Mouse (Mus musculus) intestine, embryonic 15.5 days (tissue): ENCODE measurements around the gene Scn3b. TPM values are rescaled to one million over a fixed set of nuclear protein-coding genes. Genes with fewer than 3 reads are reported as not detected.

Experiments used
- ATAC-seq: fragments of 200-750 bp; cut with Nextera tagmentation; 2 replicates; pipeline ENCODE4 v1.8.0; 2017; ENCODE audit warnings: moderate TSS enrichment, moderate library complexity
- H3K27ac ChIP-seq: fragments of 300-500 bp; sonication (generic); 2 replicates; pipeline ENCODE4 v1.5.1; 2015; ENCODE audit warnings: mild to moderate bottlenecking, inconsistent platforms
- H3K27me3 ChIP-seq: fragments of 300-500 bp; sonication (generic); replicated peaks from 2 replicates; pipeline ENCODE4 v1.6.1; 2015; ENCODE audit warnings: inconsistent platforms
- H3K36me3 ChIP-seq: fragments of 300-500 bp; sonication (generic); 2 replicates; pipeline ENCODE4 v1.6.1; 2015; ENCODE audit warnings: inconsistent platforms
- H3K4me1 ChIP-seq: fragments of 300-500 bp; sonication (generic); replicated peaks from 2 replicates; pipeline ENCODE4 v1.6.1; 2015; ENCODE audit warnings: inconsistent platforms
- H3K4me2 ChIP-seq: fragments of 300-500 bp; sonication (generic); replicated peaks from 2 replicates; pipeline ENCODE4 v1.6.1; 2015; ENCODE audit warnings: mild to moderate bottlenecking, inconsistent platforms
- H3K4me3 ChIP-seq: fragments of 300-500 bp; sonication (generic); replicated peaks from 2 replicates; pipeline ENCODE4 v1.5.1; 2015; ENCODE audit warnings: inconsistent platforms
- H3K9ac ChIP-seq: fragments of 300-500 bp; sonication (generic); 2 replicates; pipeline ENCODE4 v1.6.1; 2015; ENCODE audit warnings: inconsistent platforms
- H3K9me3 ChIP-seq: fragments of 300-500 bp; sonication (generic); 2 replicates; pipeline ENCODE4 v1.6.1; 2016; ENCODE audit warnings: inconsistent platforms
- WGBS: fragments of 180-500 bp; shearing (Covaris S2); methylation state at CpG from one replicate; pipeline ENCODE4 v1.1.7; 2015; 5-methylcytosine and 5-hydroxymethylcytosine counted together
- polyA plus RNA-seq: library from polyadenylated mRNA; unstranded; fragments of >200 nt; fragmentation: Nextera tagmentation; extraction: Ambion mirVana; gene quantifications from 2 replicates; pipeline ENCODE4 v1.2.1, GENCODE M21; 2015

The Scn3b gene
- polyA plus RNA-seq, 1 experiment from 2014 or later = 6.2 TPM

- Histone ChIP-seq H3K27me3 (no peaks in the 10 kb centered on the region), H3K4me3 (no peak overlapping the region), H3K9me3 (no peaks in the 10 kb centered on the region), H3K4me1 (peaks cover 30% of the 10 kb centered on the region), H3K36me3 (peaks cover 1% of the 10 kb centered on the region; the same call in 1 of the 2 replicates), H3K9ac (no peak overlapping the region), H3K4me2 (no peak overlapping the region), H3K27ac (no peak overlapping the region)
- 88% methylated on average over 3 of the region's 3 CpGs for WGBS
- no peak for ATAC-seq
These were observed 53.4 kb downstream of the Scn3b start for GRCm38 (mm10) chr9:40322372-40322771.

GRCm38 (mm10) chr9:40323171-40323570 is 54.2 kb downstream of the Scn3b start:
- H3K9me3 ChIP-seq = no peaks in the 10 kb centered on the region
- ATAC-seq = peak; percentile 88
- H3K4me2 ChIP-seq = peak overlapping the region; percentile 56
- peak overlapping the region; percentile 9; the same call in 1 of the 2 replicates for H3K9ac ChIP-seq
- peak overlapping the region; percentile 43 for H3K4me3 ChIP-seq
- peak overlapping the region; percentile 10; the same call in 1 of the 2 replicates for H3K27ac ChIP-seq
- WGBS = 42% methylated on average over 5 of the region's 5 CpGs
- H3K27me3 ChIP-seq = no peaks in the 10 kb centered on the region
- peaks cover 30% of the 10 kb centered on the region for H3K4me1 ChIP-seq
- H3K36me3 ChIP-seq = no peaks in the 10 kb centered on the region

DNA sequence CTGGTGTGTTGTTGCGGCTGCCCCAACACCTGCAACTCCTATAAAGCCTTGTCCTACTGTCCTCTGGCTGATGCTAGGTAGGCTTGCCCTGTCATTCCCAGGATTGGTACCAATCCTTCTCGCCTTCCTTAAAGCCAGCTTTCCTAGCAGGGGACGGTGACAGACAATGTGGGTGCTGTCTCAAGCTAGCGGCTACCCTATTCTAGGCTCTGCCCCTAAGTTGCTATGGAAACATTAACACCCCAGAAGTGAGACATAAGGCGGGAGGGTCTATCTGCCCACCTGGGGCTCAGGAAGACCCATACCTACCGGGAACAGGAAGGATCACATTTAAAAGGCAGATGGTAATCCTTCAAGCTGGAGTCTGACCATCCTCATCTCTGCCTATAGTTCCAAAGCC is 54.8 kb downstream of the Scn3b start:
- peak overlapping the region; percentile 4 for H3K27ac ChIP-seq
- peaks cover 30% of the 10 kb centered on the region for H3K4me1 ChIP-seq
- peak; percentile 29 for ATAC-seq
- 51% methylated on average over 6 of the region's 6 CpGs for WGBS
- H3K27me3 ChIP-seq = no peaks in the 10 kb centered on the region
- H3K9ac ChIP-seq = peak overlapping the region; percentile 9; the same call in 1 of the 2 replicates
- no peaks in the 10 kb centered on the region for H3K36me3 ChIP-seq
- no peaks in the 10 kb centered on the region for H3K9me3 ChIP-seq
- H3K4me2 ChIP-seq = peak overlapping the region; percentile 56
- peak overlapping the region; percentile 43 for H3K4me3 ChIP-seq

DNA sequence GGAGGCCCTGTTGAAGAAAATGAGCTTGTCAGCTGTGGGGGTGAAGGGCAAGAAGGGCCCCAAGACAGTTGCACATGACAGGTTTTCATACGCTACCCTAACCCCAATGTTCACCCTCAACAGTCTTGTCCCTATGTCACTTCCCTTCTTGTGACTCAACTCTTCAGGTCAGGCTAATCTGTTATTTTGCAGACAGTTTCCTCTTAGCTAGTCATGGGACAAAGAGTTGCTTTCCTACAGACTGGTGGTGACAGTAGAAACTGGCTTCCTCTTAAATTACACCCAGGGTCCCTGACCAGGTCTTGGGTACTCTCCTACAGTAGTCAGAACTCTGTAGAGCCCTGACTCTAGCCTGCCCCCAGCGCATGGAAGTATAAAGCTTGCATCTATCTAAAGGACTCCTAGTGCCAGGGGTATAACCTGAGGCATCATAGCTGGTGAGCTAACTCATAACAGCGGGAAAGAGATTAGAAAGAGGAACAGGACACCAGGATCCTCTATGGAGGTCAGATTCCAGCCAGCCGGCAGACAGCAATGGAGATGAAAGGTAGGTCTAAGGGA is 55.3 kb downstream of the Scn3b start:
- Histone ChIP-seq H3K4me1 (peaks cover 30% of the 10 kb centered on the region), H3K9ac (no peak overlapping the region), H3K9me3 (no peaks in the 10 kb centered on the region), H3K36me3 (no peaks in the 10 kb centered on the region), H3K4me3 (peak overlapping the region; percentile 43), H3K27me3 (no peaks in the 10 kb centered on the region), H3K27ac (peak overlapping the region; percentile 4; the same call in 1 of the 2 replicates), H3K4me2 (peak overlapping the region; percentile 56)
- 70% methylated on average over 4 of the region's 4 CpGs for WGBS
- peak; percentile 16; the same call in 1 of the 2 replicates for ATAC-seq

- H3K4me3 ChIP-seq = peak overlapping the region; percentile 43
- H3K9ac ChIP-seq = no peak overlapping the region
- H3K27me3 ChIP-seq = no peaks in the 10 kb centered on the region
- H3K36me3 ChIP-seq = no peaks in the 10 kb centered on the region
- peak overlapping the region; percentile 56 for H3K4me2 ChIP-seq
- H3K27ac ChIP-seq = peak overlapping the region; percentile 4; the same call in 1 of the 2 replicates
- peaks cover 30% of the 10 kb centered on the region for H3K4me1 ChIP-seq
- ATAC-seq = no peak
- WGBS = 77% methylated on average over 6 of the region's 6 CpGs
- no peaks in the 10 kb centered on the region for H3K9me3 ChIP-seq
These were observed 55.8 kb downstream of the Scn3b start for GRCm38 (mm10) chr9:40324826-40325225.

GRCm38 (mm10) chr9:40326260-40326915 is 57.4 kb downstream of the Scn3b start:
- H3K27me3 ChIP-seq = no peaks in the 10 kb centered on the region
- H3K4me3 ChIP-seq = no peak overlapping the region
- no peak overlapping the region for H3K27ac ChIP-seq
- 49% methylated on average over 7 of the region's 7 CpGs for WGBS
- peaks cover 19% of the 10 kb centered on the region for H3K4me1 ChIP-seq
- H3K9ac ChIP-seq = no peak overlapping the region
- H3K36me3 ChIP-seq = no peaks in the 10 kb centered on the region
- no peaks in the 10 kb centered on the region for H3K9me3 ChIP-seq
- no peak overlapping the region; the same call in 1 of the 2 replicates for H3K4me2 ChIP-seq
- ATAC-seq = no peak

DNA sequence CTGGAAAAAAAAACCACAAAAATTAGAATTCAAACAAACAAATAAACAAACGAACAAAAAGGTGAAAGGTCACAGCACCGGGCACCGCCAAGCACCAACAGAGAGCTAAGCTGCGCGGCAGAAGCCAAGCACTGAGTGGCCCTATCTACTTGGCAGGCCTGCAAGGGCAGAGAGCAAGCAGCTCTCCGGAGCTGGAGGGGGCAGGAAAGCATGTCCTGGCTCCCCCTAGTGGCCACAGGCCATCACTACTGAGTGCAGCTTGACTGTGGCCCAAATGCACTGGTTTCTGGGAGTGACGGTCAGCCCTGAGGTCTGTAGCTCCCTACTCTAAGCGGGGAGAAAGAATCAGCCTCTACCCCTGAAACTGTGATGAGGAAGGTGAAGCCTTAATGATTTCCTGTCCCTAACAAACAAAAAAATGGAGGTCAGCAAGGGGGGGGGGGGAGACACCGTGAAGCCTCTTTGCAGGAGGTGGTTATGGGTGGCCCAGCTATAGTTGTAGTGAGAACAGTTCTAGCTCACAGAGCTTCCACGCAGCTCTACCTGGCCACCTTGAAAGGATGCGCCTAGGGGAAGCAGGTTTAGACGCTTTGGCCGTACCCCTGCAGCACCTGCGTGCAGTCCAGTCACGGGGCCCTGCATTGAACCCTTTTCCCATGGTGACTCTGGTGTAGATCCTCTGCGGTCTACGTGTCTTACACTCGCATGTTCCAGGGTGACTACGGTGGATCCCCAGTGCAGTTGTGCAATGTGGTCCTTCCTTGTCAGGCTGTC is 61.8 kb downstream of the Scn3b start:
- H3K27me3 ChIP-seq = no peaks in the 10 kb centered on the region
- peak; percentile 86 for ATAC-seq
- no peaks in the 10 kb centered on the region for H3K36me3 ChIP-seq
- no peak overlapping the region for H3K9ac ChIP-seq
- H3K4me3 ChIP-seq = no peak overlapping the region
- H3K4me2 ChIP-seq = no peak overlapping the region
- WGBS = 58% methylated on average over 19 of the region's 19 CpGs
- peaks cover 10% of the 10 kb centered on the region for H3K4me1 ChIP-seq
- no peaks in the 10 kb centered on the region for H3K9me3 ChIP-seq
- H3K27ac ChIP-seq = no peak overlapping the region

DNA sequence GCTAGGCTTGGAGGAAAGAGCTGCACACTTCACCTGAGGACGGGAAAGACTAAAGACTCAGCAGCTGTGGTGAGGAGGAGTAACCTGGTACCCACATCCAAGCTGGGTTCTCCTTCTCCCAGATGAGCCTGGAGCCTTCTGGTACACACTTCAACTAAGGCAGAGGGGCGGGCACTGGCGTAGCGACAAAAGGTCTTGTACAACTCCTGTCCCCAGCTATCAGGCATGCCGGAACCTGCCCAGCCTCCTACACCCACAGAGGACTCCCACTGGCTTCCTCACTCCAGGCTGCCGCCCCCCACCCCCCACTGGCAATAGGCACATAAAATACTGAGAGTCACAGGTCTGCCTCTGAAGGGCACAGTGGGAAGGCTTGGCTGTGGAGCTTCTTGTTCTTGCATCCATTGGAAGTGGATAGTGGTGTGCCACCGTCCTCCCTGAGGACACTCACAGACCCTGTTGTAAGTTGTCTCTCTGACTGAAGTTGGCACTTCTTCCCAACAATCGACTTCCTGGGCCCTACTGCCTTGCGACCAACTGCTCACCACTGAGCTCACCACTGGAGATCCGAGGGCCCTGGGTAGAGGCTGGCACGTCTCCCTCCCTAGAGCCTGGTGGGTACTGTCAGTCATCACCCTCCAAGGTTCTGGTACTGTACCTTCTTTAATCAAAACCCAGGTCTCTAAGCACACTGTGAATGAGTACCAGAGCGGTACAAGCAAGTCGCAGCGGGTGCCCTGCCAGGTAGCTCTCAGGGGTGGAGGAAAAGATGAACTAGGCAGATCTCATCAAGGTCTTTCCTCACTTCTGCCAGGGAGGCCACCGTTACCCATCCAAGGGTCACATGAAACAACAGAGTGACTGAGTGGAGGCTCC is 62.6 kb downstream of the Scn3b start:
- Histone ChIP-seq H3K9ac (no peak overlapping the region), H3K36me3 (no peaks in the 10 kb centered on the region), H3K4me3 (no peak overlapping the region), H3K4me2 (no peak overlapping the region), H3K9me3 (no peaks in the 10 kb centered on the region), H3K4me1 (0 out of 2 replicates have a peak, but pooled peaks cover 3% of the 10 kb centered on the region), H3K27me3 (no peaks in the 10 kb centered on the region), H3K27ac (no peak overlapping the region)
- WGBS = 87% methylated on average over 15 of the region's 15 CpGs
- ATAC-seq = 0 out of 2 replicates have a peak, but pooled peaks have one; percentile 0

DNA sequence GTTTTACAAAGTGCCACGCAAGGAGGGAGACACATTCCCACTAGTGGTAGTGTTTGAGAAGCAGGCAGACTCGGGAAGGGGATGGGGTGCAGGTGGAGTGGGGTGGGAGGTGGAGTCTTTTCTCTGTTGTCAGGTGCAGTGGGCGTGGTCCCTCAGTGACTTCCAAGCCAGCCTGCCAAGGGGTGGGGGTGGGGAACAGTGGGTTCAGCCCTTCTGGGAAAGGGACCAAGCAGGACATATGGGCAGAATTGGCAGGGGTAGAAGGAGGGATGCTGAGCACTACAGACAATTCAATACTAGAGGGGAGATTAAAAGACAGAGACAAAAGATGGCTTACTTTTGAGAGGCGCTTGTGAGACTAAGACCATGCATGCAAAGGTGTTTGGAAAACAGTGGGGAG is 63.3 kb downstream of the Scn3b start:
- no peaks in the 10 kb centered on the region for H3K9me3 ChIP-seq
- H3K27ac ChIP-seq = no peak overlapping the region
- ATAC-seq = 0 out of 2 replicates have a peak, but pooled peaks have one; percentile 2
- no peaks in the 10 kb centered on the region for H3K27me3 ChIP-seq
- H3K36me3 ChIP-seq = no peaks in the 10 kb centered on the region
- no peak overlapping the region for H3K4me3 ChIP-seq
- 0 out of 2 replicates have a peak, but pooled peaks cover 3% of the 10 kb centered on the region for H3K4me1 ChIP-seq
- H3K4me2 ChIP-seq = no peak overlapping the region
- H3K9ac ChIP-seq = no peak overlapping the region
- WGBS = 77% methylated on average over 4 of the region's 4 CpGs

DNA sequence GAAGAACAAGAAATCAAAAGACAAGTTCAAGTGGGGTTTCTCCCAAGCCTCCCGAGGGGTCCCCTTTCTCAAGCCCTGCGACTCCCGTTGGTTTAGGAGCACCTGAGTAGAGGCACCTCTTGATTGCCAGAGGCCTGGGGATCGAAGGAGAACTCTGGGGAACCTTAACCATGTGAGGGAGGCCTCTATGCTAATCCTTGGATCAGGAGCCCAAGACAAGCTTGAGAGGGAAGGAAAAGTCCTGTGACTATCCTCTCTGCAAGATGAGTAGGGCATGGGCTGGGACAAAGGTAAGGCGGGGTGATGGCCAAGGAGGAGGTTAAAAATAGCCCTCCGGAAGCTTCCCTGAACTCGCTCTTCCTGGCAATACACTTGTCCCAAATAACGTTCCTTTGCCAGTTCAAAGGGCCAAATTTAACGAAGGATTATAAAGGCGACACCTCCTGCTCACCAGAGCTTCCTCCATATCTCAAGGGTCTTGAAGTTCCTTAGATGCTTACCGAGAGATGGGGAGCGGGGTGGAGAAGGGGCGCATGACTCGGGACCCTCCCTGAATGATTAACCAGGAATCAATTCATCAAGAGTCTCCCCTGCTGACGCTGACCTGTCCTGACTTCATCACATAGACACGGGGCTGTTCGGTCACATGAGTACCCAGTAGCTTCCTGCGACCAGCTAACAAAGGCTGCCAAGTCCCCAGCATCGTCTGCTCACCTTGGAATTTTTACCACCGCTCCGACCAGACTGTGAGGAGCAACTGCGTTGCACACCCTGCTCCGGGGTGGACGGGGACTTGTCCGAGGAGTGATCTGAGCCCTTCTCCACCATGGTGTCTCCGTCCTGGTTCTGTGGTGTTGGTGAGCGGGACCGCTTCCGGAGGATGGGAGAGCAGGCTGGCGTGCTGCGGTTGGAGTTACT is 64.0 kb downstream of the Scn3b start:
- peak; percentile 9; the same call in 1 of the 2 replicates for ATAC-seq
- H3K27me3 ChIP-seq = no peaks in the 10 kb centered on the region
- no peak overlapping the region for H3K9ac ChIP-seq
- H3K9me3 ChIP-seq = no peaks in the 10 kb centered on the region
- H3K36me3 ChIP-seq = no peaks in the 10 kb centered on the region
- H3K4me1 ChIP-seq = 0 out of 2 replicates have a peak, but pooled peaks cover 3% of the 10 kb centered on the region
- no peak overlapping the region; the same call in 1 of the 2 replicates for H3K4me2 ChIP-seq
- no peak overlapping the region for H3K4me3 ChIP-seq
- no peak overlapping the region for H3K27ac ChIP-seq
- WGBS = 70% methylated on average over 31 of the region's 31 CpGs
